Mouse (Mus musculus) G1E (cell line): ENCODE data around the gene Dlg5. TPM values are rescaled to one million over a fixed set of nuclear protein-coding genes. Genes with fewer than 3 reads are reported as not detected.

Source experiments
- ATAC-seq: 2 replicates; pipeline ENCODE4 v1.8.0; 2016; ENCODE audit warnings: mild to moderate bottlenecking; ENCODE audit not compliant: insufficient number of reproducible peaks, poor library complexity, low FRiP score, severe bottlenecking; ENCODE audit errors: extremely low read depth
- DNase-seq: peaks from one replicate; pipeline ENCODE4 v3.0.0; 2012; ENCODE audit warnings: low spot score
- H3K27me3 ChIP-seq: 2 replicates; pipeline ENCODE4 v1.6.1; 2012; ENCODE audit warnings: mild to moderate bottlenecking, low read length, inconsistent platforms; ENCODE audit not compliant: insufficient read depth
- H3K36me3 ChIP-seq: replicated peaks from 2 replicates; pipeline ENCODE3; 2012; ENCODE audit warnings: mild to moderate bottlenecking, inconsistent platforms
- H3K4me1 ChIP-seq: 2 replicates; pipeline ENCODE4 v1.6.1; 2012; ENCODE audit warnings: low read depth, low read length, inconsistent platforms, mixed read lengths; ENCODE audit not compliant: insufficient read depth
- H3K4me3 ChIP-seq: 2 replicates; pipeline ENCODE4 v1.5.1; 2012; ENCODE audit warnings: low read depth, mild to moderate bottlenecking, inconsistent platforms, low read length, moderate library complexity, mixed read lengths
- H3K9me3 ChIP-seq: replicated peaks from 2 replicates; pipeline ENCODE4 v1.6.1; 2012; ENCODE audit warnings: inconsistent platforms
- CTCF ChIP-seq: IDR thresholded peaks from 2 replicates; pipeline ENCODE4 v1.5.1; 2012; ENCODE audit warnings: low read depth, low read length, inconsistent platforms, mixed read lengths
- GATA1 ChIP-seq: IDR thresholded peaks from 2 replicates; pipeline ENCODE4 v1.6.1; 2012; ENCODE audit warnings: borderline replicate concordance, low read length, inconsistent platforms, mixed read lengths
- GATA2 ChIP-seq: IDR thresholded peaks from 2 replicates; pipeline ENCODE4 v1.6.1; 2012; ENCODE audit warnings: low read depth, low read length, inconsistent platforms, borderline replicate concordance
- POLR2AphosphoS5 ChIP-seq: IDR thresholded peaks from 2 replicates; pipeline ENCODE4 v1.6.1; 2012; ENCODE audit warnings: low read depth, low read length, inconsistent platforms; ENCODE audit not compliant: insufficient replicate concordance
- TAL1 ChIP-seq: conservative IDR thresholded peaks from 2 replicates; pipeline ENCODE4 v1.6.1; 2012; ENCODE audit warnings: low read depth, low read length, inconsistent platforms, mixed read lengths
- polyA plus RNA-seq: library from polyadenylated mRNA; stranded (reverse); fragments of >175 nt; gene quantifications from 2 replicates; pipeline ENCODE4 v1.2.3, GENCODE M21; 2012
- total RNA-seq, 2 experiments: library from RNA; stranded (forward) in 1 of 2; stranded (reverse) in 1 of 2; fragments of 200-1000 nt in 1 of 2; fragments of >200 nt in 1 of 2; fragmentation: Nextera tagmentation in 1 of 2; gene quantifications; 2 replicates each; pipeline ENCODE4 v1.2.3; 2014 to 2017

Gene Dlg5
- total and polyA plus RNA-seq, 3 experiments: 2.4 to 22.7 (median 13.6) TPM

GRCm38 (mm10) chr14:24176609-24177008 is 69.1 kb downstream of the Dlg5 start:
- H3K4me3 ChIP-seq: no peak overlapping the region
- TF ChIP-seq POLR2AphosphoS5 (no peak), GATA2 (no peak), TAL1 (no peak), CTCF (no peak), GATA1 (no peak)
- H3K36me3 ChIP-seq: peaks cover 42% of the 10 kb centered on the region
- ATAC-seq (no peak), DNase-seq (no peak)
- no peaks in the 10 kb centered on the region for H3K27me3 ChIP-seq
- H3K9me3 ChIP-seq: no peaks in the 10 kb centered on the region
- peaks cover 12% of the 10 kb centered on the region; the same call in 1 of the 2 replicates for H3K4me1 ChIP-seq

GRCm38 (mm10) chr14:24173326-24173725 is 72.4 kb downstream of the Dlg5 start:
- H3K4me3 ChIP-seq: no peak overlapping the region
- no peaks in the 10 kb centered on the region for H3K27me3 ChIP-seq
- TF ChIP-seq CTCF (no peak), TAL1 (no peak), GATA1 (no peak), POLR2AphosphoS5 (no peak), GATA2 (no peak)
- H3K9me3 ChIP-seq: no peaks in the 10 kb centered on the region
- DNase-seq (no peak), ATAC-seq (no peak)
- peaks cover 62% of the 10 kb centered on the region for H3K36me3 ChIP-seq
- no peaks in the 10 kb centered on the region for H3K4me1 ChIP-seq

GRCm38 (mm10) chr14:24171639-24172311 is 73.9 kb downstream of the Dlg5 start:
- peaks cover 51% of the 10 kb centered on the region for H3K36me3 ChIP-seq
- no peak overlapping the region for H3K4me3 ChIP-seq
- no peaks in the 10 kb centered on the region for H3K4me1 ChIP-seq
- no peaks in the 10 kb centered on the region for H3K27me3 ChIP-seq
- H3K9me3 ChIP-seq: no peaks in the 10 kb centered on the region
- ATAC-seq (no peak), DNase-seq (no peak)
- no peak for TF ChIP-seq GATA1
- no peak for TF ChIP-seq GATA2

- H3K27me3 ChIP-seq: no peaks in the 10 kb centered on the region
- peaks cover 44% of the 10 kb centered on the region for H3K36me3 ChIP-seq
- ATAC-seq (no peak), DNase-seq (no peak)
- peaks cover 14% of the 10 kb centered on the region for H3K4me1 ChIP-seq
- no peak for TF ChIP-seq POLR2AphosphoS5
- no peak overlapping the region for H3K4me3 ChIP-seq
- H3K9me3 ChIP-seq: no peaks in the 10 kb centered on the region
These were observed 79.7 kb downstream of the Dlg5 start for GRCm38 (mm10) chr14:24166046-24166445.

- no peak for DNase-seq
- Histone ChIP-seq H3K27me3 (no peaks in the 10 kb centered on the region), H3K9me3 (no peaks in the 10 kb centered on the region), H3K4me3 (no peak overlapping the region), H3K36me3 (peaks cover 34% of the 10 kb centered on the region), H3K4me1 (peaks cover 14% of the 10 kb centered on the region)
- TF ChIP-seq GATA1 (no peak), POLR2AphosphoS5 (no peak), TAL1 (no peak), CTCF (no peak), GATA2 (no peak)
- ATAC-seq: no peak
These were observed 80.9 kb downstream of the Dlg5 start for GRCm38 (mm10) chr14:24164721-24165367.

GRCm38 (mm10) chr14:24162856-24163255 is 82.9 kb downstream of the Dlg5 start:
- DNase-seq (no peak), ATAC-seq (no peak)
- H3K9me3 ChIP-seq: no peaks in the 10 kb centered on the region
- H3K36me3 ChIP-seq: peaks cover 36% of the 10 kb centered on the region
- H3K27me3 ChIP-seq: no peaks in the 10 kb centered on the region
- H3K4me3 ChIP-seq: no peak overlapping the region
- H3K4me1 ChIP-seq: peaks cover 14% of the 10 kb centered on the region
- no peak for TF ChIP-seq TAL1
- no peak for TF ChIP-seq GATA1
- TF ChIP-seq GATA2: no peak
- no peak for TF ChIP-seq CTCF
- TF ChIP-seq POLR2AphosphoS5: no peak
